Mouse (Mus musculus) inflammation-experienced regulatory T-cells, adult 16 weeks (primary cell): ENCODE results near the gene Tas2r136. TPM values are rescaled to one million over a fixed set of nuclear protein-coding genes. Genes with fewer than 3 reads are reported as not detected.

Source experiments
- polyA plus RNA-seq: library from polyadenylated mRNA; unstranded; fragments of 100-300 nt; shearing (Covaris generic); gene quantifications from one replicate; pipeline ENCODE4 v1.2.1, GENCODE M21; 2017

The Tas2r136 gene
- not detected for polyA plus RNA-seq

DNA sequence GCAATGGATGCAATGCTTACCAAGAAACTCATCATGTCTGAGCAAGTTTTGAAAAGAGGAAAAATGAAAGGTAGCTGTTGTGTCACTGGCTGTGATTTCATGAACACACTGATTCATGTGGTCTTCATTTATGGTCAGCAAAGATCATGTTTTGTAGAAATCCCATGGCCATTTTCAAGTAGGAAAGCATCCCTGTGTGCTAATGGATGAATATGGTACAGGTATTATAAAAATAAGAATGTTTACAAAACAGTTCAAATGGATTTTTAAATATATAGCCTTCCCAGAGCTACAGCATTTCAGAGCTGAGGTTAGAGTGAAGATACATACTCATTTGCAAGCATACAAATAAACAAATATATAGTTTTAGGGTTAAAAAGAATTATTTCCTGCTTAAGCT, at the start of gene Tas2r136:
Gene Tas2r136, minus strand, starts transcription at position 101 of the 400 bp plus-strand sequence.

DNA sequence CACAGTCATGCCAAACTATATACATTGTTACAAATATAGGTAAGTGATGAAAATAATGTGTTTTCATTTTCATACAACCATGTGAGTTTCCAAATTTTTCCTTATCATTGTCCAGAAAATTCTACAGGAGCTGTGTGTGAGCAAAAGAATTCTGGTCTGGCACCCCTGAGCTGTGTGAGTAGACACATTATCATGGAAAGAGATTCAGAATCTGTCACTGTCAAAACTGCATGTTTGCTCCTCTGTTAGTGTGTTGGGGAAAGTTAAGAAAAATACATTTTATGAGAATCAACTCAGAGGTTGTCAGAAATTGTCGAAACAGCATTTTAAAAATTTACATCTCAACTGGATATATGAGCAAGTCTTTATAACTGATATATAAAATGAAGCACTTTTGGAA, 24.6 kb upstream of the Tas2r136 start, which contains the start of gene Tas2r117:
Gene Tas2r117, plus strand, starts transcription at position 301 of the 400 bp plus-strand sequence.

DNA sequence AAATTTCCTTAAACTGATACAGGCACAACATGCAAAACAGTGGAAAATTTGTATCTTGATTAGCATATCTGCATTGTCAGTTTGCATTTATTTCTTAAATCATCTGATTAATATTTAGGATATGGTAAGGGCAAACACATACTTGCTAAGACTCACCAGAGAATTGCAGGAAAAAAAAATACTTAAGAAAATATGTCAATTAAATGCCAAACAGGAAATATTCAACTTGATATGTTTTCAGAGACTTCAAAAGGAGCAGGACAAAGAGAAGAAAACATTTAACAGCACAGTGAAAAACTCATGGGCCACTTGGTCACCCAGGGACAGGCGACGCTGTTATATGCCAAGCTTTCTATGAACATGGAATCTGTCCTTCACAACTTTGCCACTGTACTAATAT, 16.1 kb downstream of the Tas2r136 start, which contains the start of gene Tas2r102:
Gene Tas2r102, plus strand, starts transcription at position 301 of the 400 bp plus-strand sequence.

DNA sequence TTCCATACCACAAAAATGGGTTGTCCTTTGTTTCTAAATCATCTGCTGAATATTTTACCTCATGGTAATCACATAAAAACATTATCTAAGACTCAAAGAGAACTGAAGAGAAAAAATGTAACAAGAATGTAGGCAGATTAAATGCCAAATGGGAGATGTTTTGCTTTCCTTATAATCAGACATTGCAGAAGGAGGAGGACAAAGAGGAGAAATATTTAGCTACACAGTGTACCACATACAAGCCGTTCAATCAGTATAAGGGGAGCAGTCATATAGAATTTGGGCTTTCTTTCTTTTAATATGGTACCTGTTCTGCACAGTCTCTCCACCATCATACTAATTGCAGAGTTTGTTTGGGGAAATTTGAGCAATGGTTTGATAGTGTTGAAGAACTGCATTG, 23.5 kb downstream of the Tas2r136 start, which contains the start of gene Tas2r124:
Gene Tas2r124, plus strand, starts transcription at position 301 of the 400 bp plus-strand sequence.

DNA sequence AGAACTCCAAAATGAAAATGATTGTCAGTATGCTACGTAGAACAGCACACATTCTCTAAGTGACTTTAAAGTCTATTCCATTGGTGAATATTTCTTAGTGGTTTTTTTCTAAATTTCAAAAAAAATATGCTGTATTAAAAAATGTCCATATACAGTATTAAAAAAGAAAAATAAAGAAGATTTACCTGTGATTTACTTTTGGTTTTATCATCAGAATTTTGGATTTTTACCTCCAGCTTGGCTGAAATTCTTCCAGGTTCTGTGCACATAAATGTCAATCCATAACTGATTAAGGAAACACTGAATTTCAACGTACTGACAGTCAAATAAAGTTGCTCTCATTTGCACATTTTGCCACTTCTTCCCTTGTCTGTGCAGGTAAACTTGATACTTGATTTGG, 40.0 kb downstream of the Tas2r136 start, which contains the start of gene Tas2r115:
Gene Tas2r115, minus strand, starts transcription at position 101 of the 400 bp plus-strand sequence.

Other genes starting within 250 kb of the Tas2r136 start
- gene Prh1, start 208.4 kb downstream of the Tas2r136 start, polyA plus RNA-seq: not detected
- not detected for gene Prp2, start 182.2 kb downstream of the Tas2r136 start, polyA plus RNA-seq
- not detected for gene A630073D07Rik, start 126.6 kb downstream of the Tas2r136 start, polyA plus RNA-seq
- gene Tas2r120, start 121.2 kb downstream of the Tas2r136 start, polyA plus RNA-seq: not detected
- not detected for gene Tas2r121, start 77.2 kb downstream of the Tas2r136 start, polyA plus RNA-seq
- gene Tas2r122, start 66.2 kb downstream of the Tas2r136 start, polyA plus RNA-seq: not detected
- gene Tas2r115, start 40.1 kb downstream of the Tas2r136 start, polyA plus RNA-seq: not detected
- not detected for gene Tas2r124, start 23.4 kb downstream of the Tas2r136 start, polyA plus RNA-seq
- not detected for gene Tas2r102, start 16.0 kb downstream of the Tas2r136 start, polyA plus RNA-seq
- gene Tas2r117, start 24.7 kb upstream of the Tas2r136 start, polyA plus RNA-seq: not detected
- not detected for gene Tas2r123, start 69.0 kb upstream of the Tas2r136 start, polyA plus RNA-seq
- gene Tas2r116, start 77.3 kb upstream of the Tas2r136 start, polyA plus RNA-seq: not detected
- not detected for gene Tas2r110, start 89.8 kb upstream of the Tas2r136 start, polyA plus RNA-seq
- not detected for gene Tas2r113, start 114.8 kb upstream of the Tas2r136 start, polyA plus RNA-seq
- gene Tas2r125, start 131.5 kb upstream of the Tas2r136 start, polyA plus RNA-seq: not detected
- gene Tas2r129, start 172.9 kb upstream of the Tas2r136 start, polyA plus RNA-seq: not detected
- gene Tas2r131, start 179.8 kb upstream of the Tas2r136 start, polyA plus RNA-seq: not detected
- not detected for gene Tas2r109, start 202.8 kb upstream of the Tas2r136 start, polyA plus RNA-seq